Mouse (Mus musculus): ENCODE data around the gene Creb3l1.

The Creb3l1 gene

DNA sequence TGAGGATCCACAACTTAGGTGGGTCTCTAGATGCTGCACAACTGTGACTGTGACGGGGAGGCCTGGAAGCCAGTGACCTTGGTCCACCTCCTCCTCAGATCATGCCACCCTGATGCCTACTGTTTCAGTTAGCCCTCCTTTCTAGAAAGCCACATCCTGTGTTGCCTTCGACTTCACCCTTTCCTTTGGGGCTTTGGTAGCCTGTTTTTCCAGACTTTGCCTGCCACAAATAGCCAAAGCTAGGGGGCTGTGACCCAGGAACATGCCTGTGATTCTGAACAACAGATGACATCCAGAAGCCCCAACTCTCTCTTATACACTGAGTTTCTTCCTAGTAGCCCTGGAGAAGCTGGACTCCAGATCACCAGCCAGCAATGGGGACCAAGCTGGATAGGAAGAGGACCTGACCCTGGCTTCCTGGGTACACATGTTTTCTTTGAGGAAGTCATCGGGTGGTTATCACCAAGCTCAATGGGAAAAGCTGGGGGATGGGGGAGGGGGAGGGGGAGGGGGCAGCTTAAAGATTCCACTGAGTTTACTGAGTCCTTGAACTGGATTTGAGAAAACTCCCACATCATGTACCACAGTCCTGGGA, 59.6 kb downstream of the Creb3l1 start:
- POLR2A ChIA-PET = interaction anchor here (0.5 to 5.7 kb wide), 30 partner anchors 8 to 410 kb away, joined by 3 to 34 read pairs (median 4); partner anchors contain the start of genes Dgkz (in 2 of the 4), Mdk (in 2 of the 4), Large2 (in 1 of the 4) and Pex16 (in 1 of the 4)
- CTCF ChIA-PET = interaction anchor here in 3 of 4 experiments (0.5 to 4.2 kb wide), 23 partner anchors 9 to 91 kb away, joined by 3 to 41 read pairs (median 6); partner anchors contain the start of genes Dgkz (in 2 of the 3), Gm9821 (in 2 of the 3) and Mdk (in 1 of the 3)

DNA sequence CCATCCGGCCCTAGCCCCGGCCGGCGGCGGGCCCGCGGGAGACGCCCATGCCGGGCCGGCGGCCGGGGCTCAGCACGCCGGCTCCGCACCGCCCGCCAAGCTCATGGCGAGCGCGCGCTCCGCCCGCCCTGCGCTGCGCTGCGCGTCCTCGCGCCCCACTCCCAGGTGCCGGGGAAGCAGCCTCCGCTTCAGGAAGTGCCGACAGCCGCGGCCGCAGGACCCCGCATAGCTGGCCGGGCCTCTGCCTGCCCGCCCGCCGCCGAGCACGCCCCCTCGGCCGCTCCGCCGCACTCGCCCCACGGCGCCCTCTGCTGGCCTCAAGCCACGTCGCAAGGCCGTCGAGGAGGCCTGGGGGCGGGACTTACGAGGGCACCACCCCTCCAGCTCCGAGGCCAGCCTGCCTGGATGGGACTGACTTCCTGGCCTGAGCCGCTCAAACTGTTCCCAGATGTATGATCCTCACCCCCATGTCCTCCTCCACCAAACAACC, 60.8 kb downstream of the Creb3l1 start:
- CTCF ChIA-PET = interaction anchor here (0.5 to 4.2 kb wide), 49 partner anchors 8 to 468 kb away, joined by 3 to 41 read pairs (median 5); partner anchors contain the start of genes Mdk (in 4 of the 4), Dgkz (in 3 of the 4), Gm9821 (in 3 of the 4) and Ambra1 (in 1 of the 4)
- POLR2A ChIA-PET = interaction anchor here (0.5 to 5.7 kb wide), 42 partner anchors 9 to 699 kb away, joined by 3 to 34 read pairs (median 4); partner anchors contain the start of genes Mdk (in 3 of the 4), Ambra1 (in 2 of the 4), Arfgap2 (in 1 of the 4) and Dgkz (in 1 of the 4)

DNA sequence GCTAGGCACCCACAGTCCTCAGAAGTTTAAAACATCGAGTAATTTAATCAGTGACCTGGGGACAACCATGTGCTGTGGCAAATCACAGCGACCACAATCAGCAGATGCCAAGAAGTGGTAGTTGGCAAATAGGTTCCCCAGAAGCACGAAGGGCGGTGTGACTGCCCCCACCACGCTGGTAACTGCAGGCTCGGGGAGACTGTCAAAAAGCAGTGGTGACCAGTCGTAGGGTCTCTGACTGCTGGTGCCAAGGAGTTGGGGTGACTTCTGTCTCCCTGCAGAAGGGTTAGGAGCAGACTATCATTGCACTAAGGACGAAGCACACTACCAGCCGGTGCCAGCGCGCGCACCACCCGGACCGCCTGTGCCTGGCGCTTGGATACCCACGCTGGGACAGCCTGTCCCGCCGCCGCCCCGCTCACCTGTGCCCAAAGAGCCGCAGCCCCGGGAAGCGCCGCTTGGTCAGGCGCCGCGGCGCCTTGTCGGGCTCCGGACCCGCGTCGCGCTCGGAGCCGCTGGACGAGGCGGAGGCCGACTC, 61.4 kb downstream of the Creb3l1 start:
- ChIA-PET CTCF (interaction anchor here (0.5 to 4.2 kb wide), 45 partner anchors 8 to 469 kb away, joined by 3 to 41 read pairs (median 6); partner anchors contain the start of genes Mdk (in 4 of the 4), Gm9821 (in 3 of the 4), Dgkz (in 2 of the 4) and Ambra1 (in 1 of the 4)), POLR2A (interaction anchor here (0.5 to 5.7 kb wide), 46 partner anchors 8 to 1022 kb away, joined by 3 to 34 read pairs (median 5); partner anchors contain the start of genes Mdk (in 3 of the 4), Ambra1 (in 2 of the 4), Arfgap2 (in 1 of the 4) and Dgkz (in 1 of the 4))

- CTCF ChIA-PET = interaction anchor here in 3 of 4 experiments (0.6 to 4.4 kb wide), 17 partner anchors 8 to 891 kb away, joined by 3 to 41 read pairs (median 6); partner anchors contain the start of genes Gm9821 (in 2 of the 3) and Mdk (in 1 of the 3)
Measured at GRCm38 (mm10) chr2:91961901-91962761, 62.2 kb downstream of the Creb3l1 start.

GRCm38 (mm10) chr2:91960459-91960858, 63.8 kb downstream of the Creb3l1 start:
- CTCF ChIA-PET = interaction anchor here (0.6 to 5.0 kb wide), 10 partner anchors 11 to 473 kb away, joined by 3 to 56 read pairs (median 6); partner anchors contain the start of genes Chrm4 (in 1 of the 4), Gm9821 (in 1 of the 4) and Mdk (in 1 of the 4)

More at GRCm38 (mm10) chr2:91961901-91962761, 62.2 kb downstream of the Creb3l1 start:
- POLR2A ChIA-PET = interaction anchor here (0.6 to 5.7 kb wide), 28 partner anchors 8 to 1021 kb away, joined by 3 to 34 read pairs (median 5); partner anchors contain the start of gene Mdk (in 1 of the 4)

GRCm38 (mm10) chr2:91959544-91960410, 64.5 kb downstream of the Creb3l1 start:
- ChIA-PET POLR2A (interaction anchor here in 2 of 4 experiments (0.6 to 5.7 kb wide), 18 partner anchors 8 to 471 kb away, joined by 3 to 34 read pairs (median 4); partner anchors contain the start of genes Mdk (in 2 of the 2) and Gm9821 (in 1 of the 2)), CTCF (interaction anchor here (0.6 to 5.0 kb wide), 14 partner anchors 12 to 473 kb away, joined by 3 to 56 read pairs (median 4); partner anchors contain the start of genes Gm9821 (in 2 of the 4), Chrm4 (in 1 of the 4) and Mdk (in 1 of the 4))

More at GRCm38 (mm10) chr2:91960459-91960858, 63.8 kb downstream of the Creb3l1 start:
- POLR2A ChIA-PET = interaction anchor here in 2 of 4 experiments (0.6 to 5.7 kb wide), 15 partner anchors 9 to 668 kb away, joined by 3 to 34 read pairs (median 4); partner anchors contain the start of genes Dgkz (in 1 of the 2), Gm9821 (in 1 of the 2) and Mdk (in 1 of the 2)

DNA sequence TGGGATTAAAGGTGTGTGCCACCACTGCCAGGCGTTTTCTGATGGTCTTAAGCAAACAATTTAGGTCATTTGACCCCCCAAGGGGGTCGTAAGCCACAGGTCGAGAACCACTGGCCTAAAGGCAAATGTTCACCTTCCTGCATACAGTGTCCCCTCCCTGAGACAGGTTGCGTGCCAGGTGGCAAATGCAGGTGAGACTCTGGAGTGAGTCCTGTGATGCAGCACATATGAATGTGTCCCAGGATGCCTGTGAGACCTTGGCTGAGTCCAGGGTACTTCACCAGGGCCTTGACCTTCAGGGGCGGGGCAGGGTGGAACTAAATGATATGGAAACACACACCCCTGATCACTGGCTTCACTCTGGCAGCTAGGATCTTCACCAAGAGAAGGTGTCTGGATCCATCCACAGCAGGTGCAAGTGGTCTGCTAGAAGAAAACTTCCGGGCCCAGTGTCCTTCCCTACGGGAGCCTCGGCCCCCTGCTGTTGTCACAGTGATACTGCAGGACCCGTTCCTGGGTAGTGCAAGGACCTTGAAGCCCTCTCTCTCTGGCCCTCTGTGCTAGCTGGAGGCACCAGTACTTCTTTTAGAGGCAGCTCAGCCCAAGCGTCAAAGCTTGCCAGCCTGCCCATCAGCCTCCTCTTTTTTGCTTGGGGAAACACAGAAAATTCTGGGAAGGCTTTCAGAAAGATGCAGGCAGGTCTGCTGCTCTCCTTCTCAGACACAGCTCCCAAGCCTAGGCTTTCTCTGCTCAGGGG, 65.4 kb downstream of the Creb3l1 start:
- ChIA-PET CTCF (interaction anchor here (0.6 to 5.0 kb wide), 15 partner anchors 12 to 348 kb away, joined by 3 to 56 read pairs (median 3); partner anchors contain the start of genes Gm9821 (in 2 of the 4), Chrm4 (in 1 of the 4) and Mdk (in 1 of the 4)), POLR2A (interaction anchor here in 3 of 4 experiments (0.5 to 5.7 kb wide), 14 partner anchors 7 to 465 kb away, joined by 3 to 34 read pairs (median 4); partner anchors contain the start of gene Mdk (in 1 of the 3))

DNA sequence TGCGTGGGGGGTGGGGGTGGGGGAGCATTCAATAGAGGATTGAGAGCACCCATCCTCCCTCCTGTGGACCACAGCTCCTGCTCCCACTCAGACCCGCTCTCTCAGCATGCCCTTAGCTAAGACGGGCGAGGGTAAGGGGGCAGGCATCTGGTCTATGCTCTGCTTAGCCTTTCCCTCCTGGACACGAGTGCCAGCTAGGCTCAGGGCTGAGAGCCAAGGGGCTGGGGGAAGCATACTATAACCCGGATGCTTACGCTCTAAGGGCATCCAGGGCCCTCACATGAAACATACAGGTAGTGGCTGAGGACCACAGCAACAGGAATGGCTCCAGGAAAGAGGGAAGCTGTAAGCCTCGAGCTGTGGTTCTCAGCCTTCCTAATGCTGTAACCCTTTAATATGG, 66.3 kb downstream of the Creb3l1 start:
- CTCF ChIA-PET = interaction anchor here (0.6 to 5.0 kb wide), 13 partner anchors 13 to 349 kb away, joined by 3 to 56 read pairs (median 3); partner anchors contain the start of genes Gm9821 (in 2 of the 4) and Mdk (in 1 of the 4)
- POLR2A ChIA-PET = interaction anchor here in 2 of 4 experiments (0.6 to 2.6 kb wide), 9 partner anchors 7 to 242 kb away, joined by 3 to 13 read pairs (median 4); no protein-coding TSS in a partner anchor

DNA sequence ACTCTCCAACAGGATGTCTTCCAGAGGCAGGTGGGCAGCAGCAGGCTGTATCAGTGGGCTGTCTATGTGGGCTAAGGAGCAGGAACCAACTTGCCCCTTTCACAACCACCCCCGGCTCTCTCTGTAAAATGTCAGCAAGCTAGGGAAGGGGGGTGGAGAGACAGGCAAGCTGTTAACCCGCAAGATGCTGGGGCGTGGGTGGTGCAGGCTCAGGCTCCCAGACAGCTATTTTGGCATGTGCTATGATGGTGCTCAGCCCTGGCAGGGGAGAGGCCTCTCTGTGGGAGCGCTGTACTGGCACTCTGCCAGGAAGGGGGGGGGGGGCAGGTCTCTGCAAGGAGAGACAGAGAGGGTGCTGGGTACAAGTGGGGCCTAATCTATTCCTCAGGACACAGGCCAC, 67.2 kb downstream of the Creb3l1 start:
- POLR2A ChIA-PET = interaction anchor here (0.7 to 2.6 kb wide), 8 partner anchors 8 to 38 kb away, joined by 3 to 16 read pairs (median 5); no protein-coding TSS in a partner anchor
- CTCF ChIA-PET = interaction anchor here in 3 of 4 experiments (0.6 to 5.0 kb wide), 7 partner anchors 12 to 849 kb away, joined by 3 to 56 read pairs (median 10); partner anchors contain the start of gene Gm9821 (in 2 of the 3)

DNA sequence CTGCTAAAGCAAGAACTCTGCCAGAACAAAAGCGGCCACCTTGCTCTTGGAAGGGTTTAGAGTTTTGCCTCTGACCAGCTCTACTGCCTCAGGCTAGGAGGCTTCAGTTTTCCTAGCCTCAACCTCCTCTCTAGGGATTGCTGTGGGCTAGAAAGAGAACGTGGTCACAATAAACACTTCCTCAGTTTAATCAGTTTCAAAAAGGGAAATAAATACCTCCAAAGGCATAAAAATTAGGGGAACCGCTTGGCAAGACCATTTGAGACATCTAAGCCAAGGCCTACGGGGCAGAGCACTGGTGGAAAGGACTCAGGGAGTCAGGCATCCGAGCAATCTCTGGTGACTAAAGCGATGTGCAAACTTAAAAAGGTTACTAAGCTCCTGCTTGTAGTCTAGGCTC, 68.4 kb downstream of the Creb3l1 start:
- CTCF ChIA-PET = interaction anchor here in 3 of 4 experiments (0.5 to 4.4 kb wide), 3 partner anchors 12 to 29 kb away, joined by 6 to 36 read pairs (median 27); partner anchors contain the start of gene Gm9821 (in 2 of the 3)
- POLR2A ChIA-PET = interaction anchor here in 2 of 4 experiments (0.7 to 2.5 kb wide), 5 partner anchors 9 to 32 kb away, joined by 3 to 12 read pairs (median 3); partner anchors contain the start of gene Mdk (in 1 of the 2)

- ChIA-PET CTCF (interaction anchor here in 3 of 4 experiments (1.2 to 4.4 kb wide), 6 partner anchors 9 to 33 kb away, joined by 3 to 36 read pairs (median 12); partner anchors contain the start of gene Gm9821 (in 2 of the 3)), POLR2A (interaction anchor here in 3 of 4 experiments (1.0 to 3.7 kb wide), 7 partner anchors 8 to 32 kb away, joined by 3 to 24 read pairs (median 9); partner anchors contain the start of genes Gm9821 (in 1 of the 3) and Mdk (in 1 of the 3))
Measured at GRCm38 (mm10) chr2:91955121-91955591, 69.1 kb downstream of the Creb3l1 start.

- CTCF ChIA-PET = interaction anchor here in 3 of 4 experiments (0.8 to 4.4 kb wide), 12 partner anchors 8 to 34 kb away, joined by 3 to 36 read pairs (median 5); partner anchors contain the start of genes Gm9821 (in 2 of the 3) and Mdk (in 1 of the 3)
- POLR2A ChIA-PET = interaction anchor here in 3 of 4 experiments (0.6 to 5.4 kb wide), 10 partner anchors 8 to 417 kb away, joined by 3 to 34 read pairs (median 8); partner anchors contain the start of genes Gm9821 (in 2 of the 3) and Mdk (in 1 of the 3)
Measured at GRCm38 (mm10) chr2:91953825-91954224, 70.5 kb downstream of the Creb3l1 start.

DNA sequence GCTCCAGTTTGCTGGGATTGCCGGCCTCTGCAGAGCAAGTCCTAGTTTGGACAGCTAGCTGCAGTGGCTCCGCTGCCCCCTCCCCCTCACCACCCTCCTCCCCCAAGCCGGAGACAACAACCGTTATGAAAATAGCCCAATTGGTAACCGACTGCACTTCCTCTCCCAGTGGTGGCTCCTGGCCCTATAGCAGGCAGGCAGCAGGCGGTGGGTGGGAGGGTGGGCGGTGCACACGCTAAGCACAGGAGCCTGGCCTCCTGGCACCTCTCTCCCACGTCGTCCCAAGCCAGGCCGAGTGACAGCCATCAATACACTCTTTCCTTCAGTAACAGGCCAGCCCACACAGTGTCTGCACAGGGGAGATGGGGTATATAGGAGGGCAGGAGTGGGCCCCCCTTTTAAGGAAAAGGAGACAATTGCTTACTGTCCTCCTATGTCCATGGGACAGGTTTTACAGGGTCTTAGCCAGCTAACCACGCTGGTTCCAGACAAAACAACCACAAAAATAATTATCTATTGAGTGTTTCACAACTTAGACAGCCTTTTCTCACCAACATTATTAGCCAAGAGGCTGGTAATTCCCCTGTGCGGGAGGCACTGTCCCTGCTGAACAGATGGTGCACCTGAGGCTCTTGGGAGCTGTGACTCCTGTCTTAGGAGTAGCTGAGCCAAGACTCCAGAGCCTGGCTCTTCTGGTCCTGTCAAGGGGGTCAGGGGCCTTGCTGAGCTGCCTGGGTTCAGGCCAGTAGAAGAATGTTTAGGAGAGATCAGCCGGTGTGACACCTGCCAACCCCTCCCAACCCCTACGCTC, 73.8 kb downstream of the Creb3l1 start:
- CTCF ChIA-PET = interaction anchor here in 2 of 4 experiments (0.5 to 2.1 kb wide), 6 partner anchors 13 to 220 kb away, joined by 3 to 11 read pairs (median 4); partner anchors contain the start of genes Ambra1 (in 1 of the 2) and Mdk (in 1 of the 2)
- POLR2A ChIA-PET = interaction anchor here in 2 of 4 experiments (0.7 to 5.4 kb wide), 10 partner anchors 11 to 232 kb away, joined by 3 to 34 read pairs (median 4); no protein-coding TSS in a partner anchor

Measured in embryonic stem cell, embryonic (primary cell).